Mouse (Mus musculus): ENCODE data around the gene Cryzl2. TPM values are rescaled to one million over a fixed set of nuclear protein-coding genes. Genes with fewer than 3 reads are reported as not detected.

The Cryzl2 gene
- polyA plus RNA-seq, 1 experiment: 0.15 TPM

DNA sequence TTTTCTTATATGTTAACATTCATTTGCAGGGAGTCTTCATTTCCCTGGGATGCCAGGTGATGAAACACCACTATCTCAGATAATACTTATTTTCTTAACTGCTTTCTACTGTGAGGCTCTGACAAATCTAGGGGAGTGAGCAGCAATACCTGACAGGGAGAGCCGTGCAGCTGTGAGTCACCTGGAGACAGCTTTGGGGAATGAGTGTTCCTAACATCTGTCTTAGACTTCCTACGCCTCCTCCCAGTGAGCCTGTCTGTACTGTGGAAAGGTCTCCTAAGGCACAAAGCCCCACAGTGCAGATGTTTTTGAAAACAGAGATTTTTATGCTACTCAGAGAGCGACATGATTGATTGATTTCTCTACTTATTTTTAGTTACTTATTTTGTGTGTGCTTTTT, 22.5 kb downstream of the Cryzl2 start:
- no peaks in the 10 kb centered on the region for H3K36me3 ChIP-seq (ENCODE audit: control insufficient read depth)
- H3K9me3 ChIP-seq (ENCODE audit: control insufficient read depth, low read length): no peaks in the 10 kb centered on the region
- TF ChIP-seq GATA1 (IDR thresholded peaks at IDR 0.05; ENCODE audit: low read length) (no peak), TAL1 (IDR thresholded peaks at IDR 0.05; ENCODE audit: low read length) (no peak)
- no peaks in the 10 kb centered on the region for H3K4me1 ChIP-seq (ENCODE audit: control insufficient read depth)
- H3K4me3 ChIP-seq (replicated peaks): no peak overlapping the region
- no peaks in the 10 kb centered on the region for H3K27me3 ChIP-seq (ENCODE audit: control insufficient read depth)

DNA sequence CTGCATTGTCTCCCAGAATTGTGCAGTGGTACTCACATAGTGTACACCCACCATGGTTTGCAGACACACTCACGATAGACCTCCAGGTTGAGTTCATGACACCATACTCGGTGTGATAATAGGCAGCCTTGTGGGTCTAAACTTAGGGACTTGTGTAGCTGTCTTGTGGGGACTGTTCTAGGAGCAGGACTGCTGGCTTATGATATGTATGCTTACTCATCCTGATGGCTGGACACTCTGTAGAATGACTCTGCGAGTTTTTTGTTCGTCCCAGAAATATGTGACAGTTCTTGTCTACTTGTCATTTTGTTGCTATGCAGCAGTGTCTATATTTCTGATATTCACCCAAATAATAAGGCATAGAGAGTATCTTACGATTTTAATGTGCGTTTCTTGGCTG, 23.3 kb downstream of the Cryzl2 start:
- no peaks in the 10 kb centered on the region for H3K9me3 ChIP-seq (ENCODE audit: control insufficient read depth, low read length)
- no peaks in the 10 kb centered on the region for H3K4me1 ChIP-seq (ENCODE audit: control insufficient read depth)
- TF ChIP-seq GATA1 (IDR thresholded peaks at IDR 0.05; ENCODE audit: low read length): no peak
- TF ChIP-seq TAL1 (IDR thresholded peaks at IDR 0.05; ENCODE audit: low read length): no peak
- no peaks in the 10 kb centered on the region for H3K27me3 ChIP-seq (ENCODE audit: control insufficient read depth)
- H3K4me3 ChIP-seq (replicated peaks): no peak overlapping the region
- H3K36me3 ChIP-seq (ENCODE audit: control insufficient read depth): no peaks in the 10 kb centered on the region

DNA sequence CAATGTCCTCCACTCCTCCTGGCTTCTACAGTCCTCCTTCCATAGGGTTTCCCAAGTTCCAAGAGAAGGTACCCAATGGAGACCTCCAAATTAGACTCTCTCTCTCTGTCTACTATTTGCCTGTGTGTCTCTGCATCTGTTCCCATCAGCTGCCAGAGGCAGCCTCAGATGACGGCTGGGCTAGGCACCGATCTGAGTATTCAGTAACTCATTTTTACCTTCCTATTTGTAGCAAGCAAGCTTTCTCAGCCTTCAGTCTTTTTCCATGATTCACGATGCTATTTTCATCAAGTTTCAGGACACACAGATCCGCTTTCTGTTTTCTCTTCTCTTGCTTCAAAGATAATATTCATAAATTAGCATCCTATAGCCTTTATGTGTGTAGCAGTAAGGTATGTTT, 25.8 kb downstream of the Cryzl2 start:
- TF ChIP-seq TAL1 (IDR thresholded peaks at IDR 0.05; ENCODE audit: low read length) (no peak), GATA1 (IDR thresholded peaks at IDR 0.05; ENCODE audit: low read length) (no peak)
- no peak overlapping the region for H3K4me3 ChIP-seq (replicated peaks)

DNA sequence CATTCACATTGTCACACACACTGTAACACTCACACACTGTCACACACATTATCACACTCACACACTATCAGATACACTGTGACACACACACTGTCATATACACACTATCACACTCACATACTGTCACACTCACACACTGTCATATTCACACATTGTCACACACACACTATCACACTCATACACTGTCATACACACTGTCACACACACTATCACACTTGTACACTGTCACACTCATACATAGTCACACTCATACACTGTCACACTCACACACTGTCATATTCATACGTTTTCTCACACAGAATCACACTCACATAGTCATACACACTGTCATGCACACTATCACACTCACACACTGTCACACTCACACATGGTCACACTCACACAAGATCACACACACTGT, 42.3 kb downstream of the Cryzl2 start:
- Histone ChIP-seq H3K36me3 (ENCODE audit: control insufficient read depth) (no peaks in the 10 kb centered on the region), H3K27me3 (ENCODE audit: control insufficient read depth) (no peaks in the 10 kb centered on the region), H3K9me3 (ENCODE audit: control insufficient read depth, low read length) (peaks cover 10% of the 10 kb centered on the region), H3K4me3 (replicated peaks) (no peak overlapping the region), H3K4me1 (ENCODE audit: control insufficient read depth) (no peaks in the 10 kb centered on the region)
- TF ChIP-seq GATA1 (IDR thresholded peaks at IDR 0.05; ENCODE audit: low read length) (no peak), TAL1 (IDR thresholded peaks at IDR 0.05; ENCODE audit: low read length) (no peak)

More for the DNA sequence above, 25.8 kb downstream of the Cryzl2 start:
- Histone ChIP-seq H3K4me1 (ENCODE audit: control insufficient read depth) (no peaks in the 10 kb centered on the region), H3K27me3 (ENCODE audit: control insufficient read depth) (no peaks in the 10 kb centered on the region), H3K9me3 (ENCODE audit: control insufficient read depth, low read length) (no peaks in the 10 kb centered on the region), H3K36me3 (ENCODE audit: control insufficient read depth) (no peaks in the 10 kb centered on the region)

DNA sequence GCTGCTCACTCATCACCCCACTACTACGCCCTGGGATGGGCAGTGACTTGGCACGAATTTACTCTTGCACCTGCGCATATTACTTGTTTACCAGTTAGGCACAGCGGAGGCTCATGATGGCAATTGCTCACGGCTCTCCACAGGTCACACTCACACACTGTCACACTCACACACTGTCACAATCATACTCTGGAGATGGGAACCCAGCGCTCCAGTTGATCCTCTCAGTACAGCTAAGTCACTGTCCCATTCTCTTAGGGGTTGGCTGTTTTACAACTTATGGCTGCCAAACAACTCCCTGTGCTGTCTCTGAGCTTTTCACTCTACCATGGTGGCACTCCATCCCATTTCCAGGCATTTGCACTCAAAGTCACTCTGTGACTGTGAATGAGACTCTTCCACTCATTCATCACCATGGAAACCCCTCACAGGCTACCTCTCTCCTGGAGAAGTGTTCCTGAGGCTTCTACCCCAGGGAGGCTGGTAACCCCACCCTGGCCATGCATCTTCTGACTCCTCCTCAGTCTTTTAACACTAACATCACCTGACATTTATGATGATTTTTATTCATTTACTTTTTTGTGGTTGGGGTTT, 43.1 kb downstream of the Cryzl2 start:
- Histone ChIP-seq H3K4me1 (ENCODE audit: control insufficient read depth) (no peaks in the 10 kb centered on the region), H3K9me3 (ENCODE audit: control insufficient read depth, low read length) (peaks cover 10% of the 10 kb centered on the region), H3K27me3 (ENCODE audit: control insufficient read depth) (no peaks in the 10 kb centered on the region), H3K4me3 (replicated peaks) (no peak overlapping the region), H3K36me3 (ENCODE audit: control insufficient read depth) (no peaks in the 10 kb centered on the region)
- no peak for TF ChIP-seq GATA1 (IDR thresholded peaks at IDR 0.05; ENCODE audit: low read length)
- no peak for TF ChIP-seq TAL1 (IDR thresholded peaks at IDR 0.05; ENCODE audit: low read length)

DNA sequence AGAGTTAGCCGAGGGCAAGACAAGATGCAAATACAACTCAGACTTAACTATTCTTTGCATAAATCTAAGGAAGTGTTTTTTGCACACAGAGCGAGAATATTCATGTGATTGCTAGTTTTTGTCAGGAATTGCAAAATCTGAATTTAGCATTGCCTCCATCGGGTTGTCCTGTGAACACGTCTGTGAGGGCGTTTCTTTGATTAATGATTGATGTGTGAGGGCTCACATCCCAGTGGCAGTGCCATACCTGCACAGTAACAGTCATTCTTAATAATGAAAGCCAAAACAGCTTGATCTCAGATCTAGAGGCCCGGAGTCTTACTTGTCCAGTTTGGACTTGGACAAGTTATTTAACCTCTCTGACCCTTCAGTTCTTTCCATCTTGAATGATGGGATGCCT, 44.7 kb downstream of the Cryzl2 start:
- no peak overlapping the region for H3K4me3 ChIP-seq (replicated peaks)
- peaks cover 10% of the 10 kb centered on the region for H3K9me3 ChIP-seq (ENCODE audit: control insufficient read depth, low read length)
- no peaks in the 10 kb centered on the region for H3K4me1 ChIP-seq (ENCODE audit: control insufficient read depth)
- H3K36me3 ChIP-seq (ENCODE audit: control insufficient read depth): no peaks in the 10 kb centered on the region
- H3K27me3 ChIP-seq (ENCODE audit: control insufficient read depth): no peaks in the 10 kb centered on the region
- TF ChIP-seq TAL1 (IDR thresholded peaks at IDR 0.05; ENCODE audit: low read length) (no peak), GATA1 (IDR thresholded peaks at IDR 0.05; ENCODE audit: low read length) (no peak)

DNA sequence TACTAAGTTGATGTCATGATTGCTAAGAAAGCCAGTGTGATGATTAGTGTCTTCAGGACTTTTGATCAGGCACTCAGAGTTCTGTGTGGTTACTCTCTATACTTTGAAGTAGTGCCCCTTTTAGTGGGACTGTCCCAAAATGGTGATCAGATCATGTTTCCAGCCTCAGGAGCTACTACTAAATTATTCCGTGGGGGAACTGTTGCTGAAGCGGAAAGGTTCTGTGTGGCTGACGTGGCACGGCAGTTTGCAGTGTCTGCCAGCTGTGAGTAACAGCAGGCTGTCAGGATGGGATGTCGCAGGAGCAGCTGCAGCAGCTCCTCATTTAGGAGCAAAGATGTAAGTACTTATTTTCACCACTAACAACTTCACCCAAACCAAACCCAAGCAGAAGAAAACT, 48.1 kb downstream of the Cryzl2 start, which contains the start of gene Sec16b:
TSS of gene Sec16b (plus strand) at position 207 of the 400 bp plus-strand sequence.
- no peak for TF ChIP-seq GATA1 (IDR thresholded peaks at IDR 0.05; ENCODE audit: low read length)
- TF ChIP-seq TAL1 (IDR thresholded peaks at IDR 0.05; ENCODE audit: low read length): no peak
- Histone ChIP-seq H3K4me1 (ENCODE audit: control insufficient read depth) (no peaks in the 10 kb centered on the region), H3K36me3 (ENCODE audit: control insufficient read depth) (no peaks in the 10 kb centered on the region), H3K4me3 (replicated peaks) (no peak within 1 kb of the TSS), H3K27me3 (ENCODE audit: control insufficient read depth) (no peaks in the 10 kb centered on the region), H3K9me3 (ENCODE audit: control insufficient read depth, low read length) (no peaks in the 10 kb centered on the region)

DNA sequence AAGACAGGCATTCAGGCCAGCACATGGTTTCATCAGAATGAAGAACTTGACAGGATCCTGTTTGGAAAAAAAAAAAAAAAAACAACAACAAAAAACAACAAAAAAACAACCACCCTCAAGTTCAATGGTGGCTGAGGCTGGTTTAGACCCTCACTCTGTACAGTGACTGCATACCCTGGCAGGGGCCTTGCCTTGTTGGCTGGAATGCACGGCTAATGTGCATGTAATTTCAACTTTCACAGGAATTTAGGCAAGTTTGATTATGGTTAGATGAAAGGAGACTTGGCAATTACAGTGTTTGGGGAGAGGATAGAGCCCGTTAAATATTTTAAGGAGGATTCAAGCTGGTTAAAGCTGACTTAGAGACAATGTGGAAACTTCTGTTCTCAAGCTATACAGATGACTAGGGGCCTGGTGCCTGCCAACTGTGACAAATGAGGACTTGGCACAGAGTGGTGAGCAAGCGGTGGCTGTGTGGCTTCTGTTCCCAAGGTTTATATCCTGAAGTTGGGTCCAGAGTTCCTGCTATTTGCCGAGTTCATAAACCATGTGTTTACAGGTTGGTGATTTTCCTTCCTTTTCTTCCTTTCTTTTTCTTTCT, 48.7 kb downstream of the Cryzl2 start:
- Histone ChIP-seq H3K4me1 (ENCODE audit: control insufficient read depth) (no peaks in the 10 kb centered on the region), H3K36me3 (ENCODE audit: control insufficient read depth) (no peaks in the 10 kb centered on the region), H3K4me3 (replicated peaks) (no peak overlapping the region), H3K27me3 (ENCODE audit: control insufficient read depth) (no peaks in the 10 kb centered on the region), H3K9me3 (ENCODE audit: control insufficient read depth, low read length) (no peaks in the 10 kb centered on the region)
- TF ChIP-seq TAL1 (IDR thresholded peaks at IDR 0.05; ENCODE audit: low read length) (no peak), GATA1 (IDR thresholded peaks at IDR 0.05; ENCODE audit: low read length) (no peak)

DNA sequence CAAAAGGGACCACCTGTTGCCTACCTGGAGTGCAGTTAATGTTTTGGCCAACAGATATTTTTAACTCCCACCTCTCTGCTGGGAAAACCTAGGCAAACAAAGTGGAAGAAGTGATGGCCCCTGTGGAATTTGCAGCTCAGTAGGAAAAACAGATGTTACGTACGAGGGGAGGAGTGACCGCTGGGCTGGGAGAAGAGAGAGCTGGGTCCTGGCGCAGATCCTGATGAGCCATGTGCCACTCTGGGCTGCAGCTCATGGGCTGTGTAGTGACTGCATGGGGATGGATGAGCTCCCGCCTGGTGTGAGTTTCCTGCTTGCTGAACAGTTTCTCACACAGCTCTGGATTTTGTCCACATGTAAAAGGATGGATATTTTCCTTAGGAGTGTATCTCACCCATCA, 49.4 kb downstream of the Cryzl2 start:
- no peaks in the 10 kb centered on the region for H3K27me3 ChIP-seq (ENCODE audit: control insufficient read depth)
- no peaks in the 10 kb centered on the region for H3K9me3 ChIP-seq (ENCODE audit: control insufficient read depth, low read length)
- no peaks in the 10 kb centered on the region for H3K36me3 ChIP-seq (ENCODE audit: control insufficient read depth)
- TF ChIP-seq TAL1 (IDR thresholded peaks at IDR 0.05; ENCODE audit: low read length) (no peak), GATA1 (IDR thresholded peaks at IDR 0.05; ENCODE audit: low read length) (no peak)
- H3K4me1 ChIP-seq (ENCODE audit: control insufficient read depth): no peaks in the 10 kb centered on the region
- H3K4me3 ChIP-seq (replicated peaks): no peak overlapping the region

Measured in erythroblast, embryonic 14.5 days (primary cell).